Mouse (Mus musculus): ENCODE measurements around the gene Crispld2.

DNA sequence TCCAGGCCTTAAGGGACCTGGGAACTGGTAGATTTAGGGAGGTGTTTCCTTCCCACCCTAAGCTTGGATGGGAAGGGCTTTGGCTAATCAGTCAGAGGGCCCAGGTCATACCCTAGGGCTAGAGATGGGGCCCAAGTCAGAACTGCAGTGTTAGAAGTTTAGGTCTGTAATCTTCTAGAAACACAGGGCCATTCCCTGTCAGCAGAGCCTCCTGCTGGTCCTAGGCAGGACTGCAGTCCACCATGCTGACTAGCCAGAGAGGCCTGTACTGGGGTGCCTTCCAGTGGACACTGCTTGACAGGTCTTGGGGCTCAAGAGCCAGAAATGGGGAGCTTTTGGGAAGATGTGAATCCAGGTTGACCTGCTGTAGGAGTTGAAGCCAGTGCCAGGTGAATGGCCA, 8.2 kb upstream of the Crispld2 start:
- no peak for TF ChIP-seq CTCF (IDR thresholded peaks at IDR 0.05; ENCODE audit: low read depth, low read length)
- no peak for TF ChIP-seq POLR2A (IDR thresholded peaks at IDR 0.05; ENCODE audit: borderline replicate concordance, low read depth, low read length)

Measured in bone marrow macrophage, adult 2 months (primary cell).